Mouse (Mus musculus): ENCODE data around the gene Tnfrsf13b. TPM values are rescaled to one million over a fixed set of nuclear protein-coding genes. Genes with fewer than 3 reads are reported as not detected.

Tnfrsf13b gene
- total RNA-seq, 1 experiment from 2014 or later = 169 TPM

Other genes starting within 250 kb of the Tnfrsf13b start
- gene Tmem11, start 247.5 kb upstream of the Tnfrsf13b start, total RNA-seq (2017) = 26.0 and 27.6 TPM in 2 replicates
- gene Natd1, start 212.0 kb upstream of the Tnfrsf13b start, total RNA-seq (2017) = 6.4 and 6.5 TPM in 2 replicates
- gene Map2k3, start 194.7 kb upstream of the Tnfrsf13b start, total RNA-seq (2017) = 44.1 and 49.0 TPM in 2 replicates
- not detected in 2 replicates for gene Kcnj12, start 104.2 kb upstream of the Tnfrsf13b start, total RNA-seq (2017)
- 55.9 and 94.3 TPM in 2 replicates for gene Usp22, start 48.3 kb downstream of the Tnfrsf13b start, total RNA-seq (2017)
- gene Aldh3a1, start 80.8 kb downstream of the Tnfrsf13b start, total RNA-seq (2017) = 0.93 TPM in 1 of 2 replicates, not detected in the other
- gene Aldh3a2, start 140.7 kb downstream of the Tnfrsf13b start, total RNA-seq (2017) = 58.1 and 65.1 TPM in 2 replicates
- gene Slc47a2, start 216.1 kb downstream of the Tnfrsf13b start, total RNA-seq (2017) = not detected in 2 replicates

All from neutrophil, adult 5-6 weeks (primary cell).